Mouse (Mus musculus) embryonic facial prominence, embryonic 11.5 days (tissue): ENCODE measurements around the gene Dlx4. TPM values are rescaled to one million over a fixed set of nuclear protein-coding genes. Genes with fewer than 3 reads are reported as not detected.

Experiments used
- ATAC-seq: fragments of 200-750 bp; cut with Nextera tagmentation; replicated peaks from 2 replicates; pipeline ENCODE4 v1.8.0; 2017; ENCODE audit warnings: low read depth; ENCODE audit not compliant: insufficient number of reproducible peaks, low FRiP score, low TSS enrichment
- DNase-seq: peaks from one replicate; pipeline ENCODE4 v3.0.0-alpha.2; 2015; ENCODE audit warnings: low spot score
- H3K27ac ChIP-seq: fragments of 300-500 bp; sonication (generic); replicated peaks from 2 replicates; pipeline ENCODE4 v1.5.1; 2014; ENCODE audit warnings: mild to moderate bottlenecking, low read depth, low read length, control low read depth
- H3K27me3 ChIP-seq: fragments of 300-500 bp; sonication (generic); 2 replicates; pipeline ENCODE4 v1.6.1; 2014; ENCODE audit warnings: mild to moderate bottlenecking, low read length, moderate library complexity, mixed read lengths; ENCODE audit not compliant: control insufficient read depth, insufficient read depth
- H3K36me3 ChIP-seq: fragments of 300-500 bp; sonication (generic); replicated peaks from 2 replicates; pipeline ENCODE4 v1.6.1; 2014; ENCODE audit warnings: low read depth, mild to moderate bottlenecking, low read length, moderate library complexity, mixed read lengths; ENCODE audit not compliant: control insufficient read depth, insufficient read depth
- H3K4me1 ChIP-seq: fragments of 300-500 bp; sonication (generic); 2 replicates; pipeline ENCODE4 v1.6.1; 2014; ENCODE audit warnings: low read length, mixed read lengths; ENCODE audit not compliant: control insufficient read depth, insufficient read depth
- H3K4me2 ChIP-seq: fragments of 300-500 bp; sonication (generic); 2 replicates; pipeline ENCODE4 v1.6.1; 2014; ENCODE audit warnings: low read depth, mild to moderate bottlenecking, control low read depth, low read length, moderate library complexity
- H3K4me3 ChIP-seq: fragments of 300-500 bp; sonication (generic); 2 replicates; pipeline ENCODE4 v1.5.1; 2014; ENCODE audit warnings: low read depth, low read length, control low read depth
- H3K9ac ChIP-seq: fragments of 300-500 bp; sonication (generic); replicated peaks from 2 replicates; pipeline ENCODE4 v1.6.1; 2014; ENCODE audit warnings: mild to moderate bottlenecking, control low read depth, low read length
- H3K9me3 ChIP-seq: fragments of 300-500 bp; sonication (generic); replicated peaks from 2 replicates; pipeline ENCODE4 v1.6.1; 2016; ENCODE audit warnings: mild to moderate bottlenecking, low read length, inconsistent platforms, mixed read lengths; ENCODE audit not compliant: control insufficient read depth
- WGBS: fragments of 180-500 bp; shearing (Covaris S2); extraction: QIAGEN DNeasy Blood & Tissue Kit; methylation state at CpG from one replicate; pipeline ENCODE4 v1.1.7; 2014; 5-methylcytosine and 5-hydroxymethylcytosine counted together
- polyA plus RNA-seq: library from polyadenylated mRNA; unstranded; fragments of >200 nt; fragmentation: Nextera tagmentation; extraction: Ambion mirVana; gene quantifications from 2 replicates; pipeline ENCODE4 v1.2.1, GENCODE M21; 2014

Dlx4 gene
- polyA plus RNA-seq, 1 experiment from 2014 or later = 3.0 TPM

DNA sequence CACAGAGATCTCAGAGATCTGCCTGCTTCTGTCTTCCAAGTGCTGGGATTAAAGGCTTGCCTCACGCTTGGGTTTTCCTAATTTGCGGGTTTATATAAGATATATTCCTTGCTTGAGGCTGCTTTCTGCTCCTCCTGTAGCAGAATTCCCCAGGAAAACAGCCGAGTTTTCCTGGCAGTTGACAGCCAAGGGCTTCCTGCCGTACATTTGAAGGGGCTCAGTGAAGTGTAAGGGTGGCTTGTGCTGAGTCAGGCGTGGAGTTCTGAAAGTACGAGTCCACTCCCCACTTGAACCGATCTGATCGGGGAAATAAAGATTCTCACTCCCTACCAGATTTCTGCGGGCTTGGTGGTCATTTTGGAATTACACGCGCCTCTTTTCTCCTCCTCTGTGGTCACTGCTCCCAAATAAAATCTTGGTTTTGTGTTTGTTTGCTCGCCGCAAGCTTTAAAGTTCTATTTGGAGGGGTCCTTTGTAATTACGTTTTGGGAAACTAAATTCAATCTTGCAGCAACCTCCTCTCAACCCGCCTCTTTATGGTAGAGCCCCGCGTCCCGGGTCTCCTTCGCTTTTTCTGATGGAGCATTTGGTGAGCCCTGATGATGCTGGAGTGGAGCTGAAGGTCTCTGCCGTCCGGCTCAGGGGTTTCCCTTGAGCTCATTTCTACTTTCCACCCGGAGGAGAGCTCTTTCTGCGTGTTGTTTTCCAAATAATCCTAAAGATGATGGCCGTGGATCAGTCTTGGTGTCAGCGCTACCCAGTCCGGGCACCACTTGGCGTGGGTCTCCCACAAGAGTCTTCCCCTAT is 3.6 kb upstream of the Dlx4 start:
- Histone ChIP-seq H3K9me3 (no peaks in the 10 kb centered on the region), H3K4me1 (peaks cover 12% of the 10 kb centered on the region), H3K9ac (no peak overlapping the region), H3K27me3 (peaks cover 53% of the 10 kb centered on the region), H3K27ac (no peak overlapping the region), H3K4me2 (peak overlapping the region; percentile 17; the same call in 1 of the 2 replicates), H3K4me3 (0 out of 2 replicates have a peak overlapping the region, but pooled peaks have one; percentile 6), H3K36me3 (no peaks in the 10 kb centered on the region)
- 2% methylated on average over 27 of the region's 27 CpGs for WGBS
- ATAC-seq = no peak
- peak; percentile 39 for DNase-seq

- WGBS = 6% methylated on average over 9 of the region's 9 CpGs
- H3K27me3 ChIP-seq = peaks cover 62% of the 10 kb centered on the region
- H3K4me3 ChIP-seq = no peak overlapping the region
- no peaks in the 10 kb centered on the region for H3K9me3 ChIP-seq
- ATAC-seq (no peak), DNase-seq (peak; percentile 33)
- no peak overlapping the region for H3K4me2 ChIP-seq
- H3K4me1 ChIP-seq = peaks cover 12% of the 10 kb centered on the region
- H3K36me3 ChIP-seq = no peaks in the 10 kb centered on the region
- no peak overlapping the region for H3K9ac ChIP-seq
- H3K27ac ChIP-seq = no peak overlapping the region
Observed at GRCm38 (mm10) chr11:95148754-95149153, 2.7 kb upstream of the Dlx4 start.

DNA sequence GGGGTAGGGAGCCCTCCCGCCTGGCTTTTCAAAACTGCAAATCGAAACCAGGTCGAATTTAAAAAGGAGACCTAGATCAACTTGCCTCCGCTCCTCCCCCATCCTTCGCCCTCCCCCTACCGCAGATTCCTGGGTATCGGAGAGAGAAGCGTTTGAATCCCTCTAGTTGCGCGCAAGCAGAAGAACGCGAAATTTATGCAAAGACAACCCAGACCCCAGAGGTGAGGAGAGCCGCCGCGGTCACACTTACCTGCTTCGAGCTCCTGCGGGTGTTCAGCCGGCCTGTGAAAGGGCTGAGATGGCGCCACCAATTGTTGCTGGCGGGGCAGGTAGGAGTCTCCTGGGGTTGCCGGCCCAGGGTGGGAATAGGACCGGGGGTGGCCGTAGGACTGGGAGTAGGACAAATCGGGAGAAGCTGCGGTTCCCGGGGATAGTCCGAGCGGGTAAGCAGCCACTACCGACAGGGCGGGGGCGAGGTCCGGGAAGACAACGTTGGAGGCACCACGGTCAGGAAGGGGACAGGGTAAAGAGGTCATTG is 1.0 kb downstream of the Dlx4 start:
- H3K4me2 ChIP-seq = peak overlapping the region; percentile 91
- no peaks in the 10 kb centered on the region for H3K9me3 ChIP-seq
- peaks cover 74% of the 10 kb centered on the region for H3K27me3 ChIP-seq
- no peak for ATAC-seq
- under 1% methylated on average over 34 of the region's 34 CpGs for WGBS
- H3K4me1 ChIP-seq = peaks cover 12% of the 10 kb centered on the region
- H3K9ac ChIP-seq = peak overlapping the region; percentile 58
- H3K4me3 ChIP-seq = peak overlapping the region; percentile 41
- H3K36me3 ChIP-seq = no peaks in the 10 kb centered on the region
- DNase-seq = peak; percentile 55
- no peak overlapping the region for H3K27ac ChIP-seq

- Histone ChIP-seq H3K4me2 (peak overlapping the region; percentile 91), H3K27ac (no peak overlapping the region), H3K36me3 (no peaks in the 10 kb centered on the region), H3K9ac (no peak overlapping the region), H3K4me1 (peaks cover 12% of the 10 kb centered on the region), H3K4me3 (peak overlapping the region; percentile 41; the same call in 1 of the 2 replicates), H3K9me3 (no peaks in the 10 kb centered on the region), H3K27me3 (peaks cover 80% of the 10 kb centered on the region)
- DNase-seq (no peak), ATAC-seq (no peak)
- 6% methylated on average over 9 of the region's 9 CpGs for WGBS
Observed at GRCm38 (mm10) chr11:95144091-95144945, 1.7 kb downstream of the Dlx4 start.

DNA sequence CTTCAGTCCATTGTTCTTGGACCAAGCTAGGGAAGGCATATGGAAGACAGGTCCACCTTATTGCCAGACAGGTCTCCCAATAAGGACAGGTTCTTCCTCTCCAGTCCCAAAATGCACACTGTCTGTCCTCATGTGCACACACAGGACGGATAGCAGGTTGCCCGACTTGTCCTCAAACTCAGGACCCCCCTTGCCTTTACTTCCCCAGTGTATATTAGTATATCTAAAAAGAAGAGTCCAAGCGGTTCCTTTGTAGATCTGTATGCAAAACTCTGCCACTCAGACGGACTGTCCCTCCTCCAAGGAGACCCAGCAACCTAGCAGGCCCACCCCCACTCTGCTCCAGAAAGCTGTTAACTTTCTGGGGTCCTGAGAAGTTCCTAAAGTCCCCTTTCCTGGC is 2.4 kb downstream of the Dlx4 start:
- no peaks in the 10 kb centered on the region for H3K36me3 ChIP-seq
- H3K27me3 ChIP-seq = peaks cover 80% of the 10 kb centered on the region
- ATAC-seq = no peak
- H3K9ac ChIP-seq = no peak overlapping the region
- 5% methylated on average over 4 of the region's 4 CpGs for WGBS
- no peaks in the 10 kb centered on the region for H3K9me3 ChIP-seq
- H3K4me2 ChIP-seq = peak overlapping the region; percentile 7; the same call in 1 of the 2 replicates
- DNase-seq = no peak
- H3K4me3 ChIP-seq = no peak overlapping the region
- H3K4me1 ChIP-seq = peaks cover 12% of the 10 kb centered on the region
- H3K27ac ChIP-seq = no peak overlapping the region

DNA sequence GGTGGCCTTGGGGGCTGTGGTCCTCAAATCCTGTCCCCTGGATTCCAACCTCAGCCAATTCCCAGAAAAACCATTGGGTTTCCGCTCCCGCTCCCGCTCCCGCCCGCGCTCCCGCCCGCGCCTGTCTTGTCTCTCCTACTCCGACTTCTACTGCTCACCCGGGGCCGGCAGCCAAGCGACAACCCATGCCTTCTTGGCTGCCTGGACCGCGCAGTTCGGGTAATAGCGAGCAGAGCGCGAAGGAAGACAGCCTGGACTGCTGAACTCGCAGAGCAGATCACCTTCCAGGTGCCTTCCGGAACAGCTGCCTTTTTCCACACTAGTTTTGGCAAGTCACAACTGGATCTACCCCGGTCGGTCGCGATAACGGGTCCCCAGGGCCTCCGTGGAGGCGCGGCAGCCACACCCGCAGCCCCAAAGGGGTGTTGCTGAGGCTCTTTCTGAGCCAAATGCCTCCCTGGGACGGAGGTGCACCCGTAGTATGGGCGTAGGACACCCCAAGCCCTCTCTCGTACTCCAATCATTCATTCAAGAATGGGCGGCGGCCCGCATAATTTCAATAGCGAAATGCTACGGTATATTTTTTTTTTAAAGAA is 3.0 kb downstream of the Dlx4 start:
- peak; percentile 36 for DNase-seq
- H3K4me2 ChIP-seq = peak overlapping the region; percentile 10; the same call in 1 of the 2 replicates
- H3K4me3 ChIP-seq = peak overlapping the region; percentile 18
- peaks cover 12% of the 10 kb centered on the region for H3K4me1 ChIP-seq
- H3K27ac ChIP-seq = no peak overlapping the region
- ATAC-seq = no peak
- H3K9me3 ChIP-seq = no peaks in the 10 kb centered on the region
- H3K36me3 ChIP-seq = no peaks in the 10 kb centered on the region
- WGBS = 3% methylated on average over 39 of the region's 39 CpGs
- 0 out of 2 replicates have a peak overlapping the region, but pooled peaks have one; percentile 5 for H3K9ac ChIP-seq
- peaks cover 75% of the 10 kb centered on the region for H3K27me3 ChIP-seq

DNA sequence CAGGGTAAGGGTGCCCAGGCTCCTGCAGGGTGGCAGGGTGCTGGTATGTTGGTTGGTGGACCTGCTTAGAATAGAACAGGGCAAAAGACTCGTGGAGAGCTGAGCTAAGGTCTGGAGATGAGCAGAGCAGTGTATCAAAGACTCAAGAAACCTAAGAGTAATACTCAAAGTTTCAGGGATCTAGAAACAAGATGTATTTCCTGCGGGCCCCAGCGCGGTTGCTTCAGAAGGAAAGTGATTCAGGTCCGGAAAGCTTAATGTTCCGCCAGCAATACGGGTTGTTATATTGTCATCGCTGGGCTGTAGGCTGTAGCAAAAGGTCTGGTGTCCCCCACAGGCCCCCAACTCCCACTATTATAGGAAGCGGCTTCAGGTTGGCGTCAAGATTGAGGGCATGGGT is 3.8 kb downstream of the Dlx4 start:
- Histone ChIP-seq H3K9me3 (no peaks in the 10 kb centered on the region), H3K27me3 (peaks cover 68% of the 10 kb centered on the region), H3K4me2 (no peak overlapping the region), H3K4me3 (no peak overlapping the region), H3K27ac (no peak overlapping the region), H3K4me1 (peaks cover 12% of the 10 kb centered on the region), H3K9ac (no peak overlapping the region), H3K36me3 (no peaks in the 10 kb centered on the region)
- ATAC-seq (no peak), DNase-seq (no peak)
- 13% methylated on average over 10 of the region's 10 CpGs for WGBS
